Mouse (Mus musculus) heart, adult 2 months (tissue): Measurements from ENCODE around the gene Olfr25. TPM values are rescaled to one million over a fixed set of nuclear protein-coding genes. Genes with fewer than 3 reads are reported as not detected.

Source experiments
- DNase-seq, 2 experiments: peaks; one replicate each; pipeline ENCODE4 v3.0.0; 2021
- H3K27ac ChIP-seq: fragments of 200-600 bp; 2 replicates; pipeline ENCODE4 v1.8.1; 2022
- H3K27me3 ChIP-seq: fragments of 200-500 bp; 2 replicates; pipeline ENCODE4 v1.6.1; 2012; ENCODE audit warnings: mild to moderate bottlenecking, low read length, inconsistent platforms, mixed read lengths; ENCODE audit not compliant: control insufficient read depth, insufficient read depth
- H3K36me3 ChIP-seq: fragments of 200-500 bp; 2 replicates; pipeline ENCODE4 v1.6.1; 2012; ENCODE audit warnings: low read length, inconsistent platforms; ENCODE audit not compliant: control insufficient read depth, insufficient read depth
- H3K4me1 ChIP-seq: fragments of 200-500 bp; 2 replicates; pipeline ENCODE4 v1.6.1; 2011; ENCODE audit warnings: low read length; ENCODE audit not compliant: control insufficient read depth, insufficient read depth
- H3K4me3 ChIP-seq: fragments of 200-600 bp; 2 replicates; pipeline ENCODE4 v1.8.1; 2022
- H3K79me2 ChIP-seq: fragments of 200-500 bp; replicated peaks from 2 replicates; pipeline ENCODE4 v1.6.1; 2012; ENCODE audit warnings: mild to moderate bottlenecking, inconsistent platforms, low read length, moderate library complexity, mixed read lengths; ENCODE audit not compliant: control insufficient read depth, insufficient read depth
- H3K9ac ChIP-seq: fragments of 200-500 bp; 2 replicates; pipeline ENCODE4 v1.6.1; 2012; ENCODE audit warnings: low read depth, mild to moderate bottlenecking, control low read depth, inconsistent platforms, low read length, mixed read lengths
- CTCF ChIP-seq: fragments of 200-600 bp; IDR thresholded peaks from 2 replicates; pipeline ENCODE4 v1.8.1; 2022; ENCODE audit warnings: antibody characterized with exemption, mild to moderate bottlenecking, moderate library complexity
- EP300 ChIP-seq: fragments of 200-500 bp; IDR thresholded peaks from 2 replicates; pipeline ENCODE4 v1.6.1; 2011; ENCODE audit warnings: low read depth, low read length, control low read depth; ENCODE audit not compliant: insufficient read depth
- POLR2A ChIP-seq: fragments of 200-500 bp; IDR thresholded peaks from 2 replicates; pipeline ENCODE4 v1.6.1; 2011; ENCODE audit warnings: mild to moderate bottlenecking, low read depth, low read length, control low read depth; ENCODE audit not compliant: insufficient read depth
- WGBS: fragments of 180-500 bp; shearing (Covaris S2); methylation state at CpG from one replicate; pipeline ENCODE4 v1.1.7; 2018; 5-methylcytosine and 5-hydroxymethylcytosine counted together
- intact Hi-C: fragments of 180-260 bp; cut with DNase I; formaldehyde crosslinking; loops from one replicate; pipeline ENCODE4 v1.15.1; 2025
- long read RNA-seq: library from polyadenylated mRNA; stranded (forward); transcript quantifications from one replicate; pipeline ENCODE4 v2.0.0, GENCODE M21; 2021
- polyA plus RNA-seq: library from polyadenylated mRNA; depleted of rRNA; stranded (reverse); fragments of >200 nt; gene quantifications from 2 replicates; pipeline ENCODE4 v1.2.3, GENCODE M21; 2012; rRNA removed
- total RNA-seq, 2 experiments: library from RNA; stranded (reverse); gene quantifications; 2 replicates each; pipeline ENCODE4 v1.2.3; 2021

Olfr25 gene
- not detected for total RNA-seq
- not detected in 2 replicates for polyA plus RNA-seq
- long read RNA-seq: 0 reads

DNA sequence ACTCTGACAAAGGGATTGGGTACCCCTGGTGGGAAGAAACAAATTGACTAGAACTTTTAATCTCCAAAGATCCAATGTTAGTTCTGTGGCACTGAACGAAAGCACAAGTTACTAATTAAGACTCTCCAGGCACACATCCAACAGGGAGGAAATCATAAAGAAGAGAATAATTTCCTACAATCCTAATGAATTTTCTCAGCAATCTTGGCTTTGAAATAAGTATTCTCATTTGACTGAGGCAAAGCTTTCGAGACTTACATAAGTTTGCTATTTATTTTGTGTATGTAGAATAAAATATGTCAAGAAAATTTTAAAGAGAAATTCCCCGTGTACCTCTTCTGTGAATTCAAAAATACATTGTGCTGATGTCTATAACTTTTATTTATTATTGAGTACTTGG is at the start of gene Olfr25:
Gene Olfr25, plus strand, starts transcription at position 301 of the 400 bp plus-strand sequence.
- WGBS: 57% methylated on average over 3 of the region's 3 CpGs
- TF ChIP-seq POLR2A (no peak), EP300 (no peak), CTCF (no peak)
- no peaks in the 10 kb centered on the region for H3K27me3 ChIP-seq
- H3K27ac ChIP-seq: no peak within 1 kb of the TSS
- no peaks in the 10 kb centered on the region for H3K36me3 ChIP-seq
- intact Hi-C loops: no loop called here
- H3K4me3 ChIP-seq: no peak within 1 kb of the TSS
- no peak for DNase-seq
- no peaks in the 10 kb centered on the region for H3K79me2 ChIP-seq
- H3K4me1 ChIP-seq: no peaks in the 10 kb centered on the region
- H3K9ac ChIP-seq: no peak within 1 kb of the TSS

DNA sequence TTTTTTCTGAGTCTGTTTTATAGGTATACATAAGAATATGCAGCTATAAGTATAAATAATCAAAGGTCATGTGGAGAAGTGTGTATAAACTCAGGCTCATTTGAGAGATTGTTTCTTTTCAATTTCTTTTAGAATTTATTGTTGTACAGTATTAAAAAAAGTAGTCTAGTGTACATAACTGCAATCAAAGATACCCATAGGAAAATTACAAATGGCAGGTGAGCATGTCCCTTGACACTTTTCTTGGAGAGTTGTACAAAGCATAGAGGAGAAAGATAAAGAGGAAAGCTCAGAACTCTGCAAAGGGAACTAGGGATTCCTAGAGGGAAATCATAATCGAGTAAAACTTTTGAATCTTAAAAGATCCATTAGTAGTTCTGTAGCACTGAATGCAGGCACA is 38.1 kb upstream of the Olfr25 start, which contains the start of gene Olfr896-ps1:
Gene Olfr896-ps1, plus strand, starts transcription at position 301 of the 400 bp plus-strand sequence.
- H3K27me3 ChIP-seq: no peaks in the 10 kb centered on the region
- no peak for TF ChIP-seq EP300
- no peaks in the 10 kb centered on the region for H3K4me1 ChIP-seq
- no peak within 1 kb of the TSS for H3K4me3 ChIP-seq
- no peak for DNase-seq
- no peaks in the 10 kb centered on the region for H3K36me3 ChIP-seq
- intact Hi-C loops: no loop called here
- H3K79me2 ChIP-seq: no peaks in the 10 kb centered on the region
- H3K27ac ChIP-seq: no peak within 1 kb of the TSS
- no peak within 1 kb of the TSS for H3K9ac ChIP-seq
- 68% methylated on average over 1 of the region's 1 CpGs for WGBS

DNA sequence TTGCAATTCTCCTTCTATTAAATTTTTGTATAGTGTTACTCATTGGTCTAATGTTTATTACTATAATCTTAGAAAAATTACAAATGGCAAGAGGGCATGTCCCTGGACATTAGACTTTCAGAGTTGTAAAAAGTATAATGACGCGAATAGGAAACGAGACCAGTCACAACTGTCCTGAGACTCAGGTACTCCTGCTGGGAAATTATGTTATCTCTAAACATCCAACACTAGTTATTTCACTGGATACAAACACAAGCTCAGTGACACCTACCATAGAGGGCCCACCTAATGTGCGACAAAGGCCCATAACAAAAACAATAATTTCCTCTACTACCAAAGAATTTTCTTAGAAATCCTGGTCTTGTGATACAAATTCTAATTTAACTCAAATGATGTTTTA is 19.3 kb downstream of the Olfr25 start, which contains the start of gene Olfr898:
Gene Olfr898, plus strand, starts transcription at position 301 of the 400 bp plus-strand sequence.
- H3K4me1 ChIP-seq: no peaks in the 10 kb centered on the region
- DNase-seq: no peak
- no peaks in the 10 kb centered on the region for H3K36me3 ChIP-seq
- no peak within 1 kb of the TSS for H3K4me3 ChIP-seq
- H3K27ac ChIP-seq: no peak within 1 kb of the TSS
- intact Hi-C loops: no loop called here
- no peak within 1 kb of the TSS for H3K9ac ChIP-seq
- H3K27me3 ChIP-seq: no peaks in the 10 kb centered on the region
- 90% methylated on average over 4 of the region's 4 CpGs for WGBS
- no peaks in the 10 kb centered on the region for H3K79me2 ChIP-seq
- no peak for TF ChIP-seq POLR2A
- no peak for TF ChIP-seq CTCF
- TF ChIP-seq EP300: no peak

DNA sequence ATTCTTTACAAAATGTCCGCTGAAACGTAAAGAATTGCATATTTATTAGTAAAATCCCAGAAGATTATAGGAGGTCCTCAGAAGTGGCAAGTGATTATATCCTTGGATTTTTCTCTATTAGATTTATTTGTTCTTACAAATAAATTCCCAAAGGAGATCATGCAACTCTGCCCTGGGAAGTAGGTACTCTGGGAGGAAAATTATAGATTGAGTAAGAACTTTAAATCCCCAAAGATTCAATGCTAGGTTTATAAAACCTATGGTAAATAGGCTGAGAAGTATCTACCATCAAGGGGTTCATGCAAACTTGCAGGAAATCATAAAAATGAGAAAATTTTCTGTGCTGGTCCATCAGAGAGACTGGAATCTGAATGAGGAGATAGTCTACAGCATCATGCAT is 37.7 kb downstream of the Olfr25 start, which contains the start of gene Olfr250:
Gene Olfr250, plus strand, starts transcription at position 301 of the 400 bp plus-strand sequence.
- no peaks in the 10 kb centered on the region for H3K27me3 ChIP-seq
- H3K79me2 ChIP-seq: no peaks in the 10 kb centered on the region
- no peaks in the 10 kb centered on the region for H3K4me1 ChIP-seq
- 82% methylated on average over 2 of the region's 2 CpGs for WGBS
- H3K36me3 ChIP-seq: no peaks in the 10 kb centered on the region
- no peak within 1 kb of the TSS for H3K4me3 ChIP-seq
- H3K9ac ChIP-seq: no peak within 1 kb of the TSS
- no peak within 1 kb of the TSS for H3K27ac ChIP-seq
- no peak for DNase-seq
- TF ChIP-seq POLR2A: no peak
- no peak for TF ChIP-seq CTCF
- TF ChIP-seq EP300: no peak
- intact Hi-C loops: no loop called here

DNA sequence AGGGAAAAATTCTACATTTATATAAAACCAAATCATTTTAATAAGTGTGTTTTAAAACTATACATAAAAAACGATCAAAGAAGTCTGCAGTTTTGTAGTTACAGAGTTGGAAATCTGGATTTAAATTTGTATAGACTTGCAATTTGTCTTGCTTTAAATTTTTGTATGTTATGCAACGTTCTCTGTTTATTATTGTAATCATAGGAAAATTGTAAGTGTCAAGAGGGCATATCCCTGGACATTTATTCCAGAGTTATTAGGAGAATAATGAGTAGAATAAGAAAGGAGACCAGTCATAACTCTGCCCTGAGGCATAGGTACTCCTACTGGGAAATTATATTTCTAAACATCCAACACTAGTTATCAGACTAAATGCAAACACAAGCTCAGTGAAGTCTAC is 47.9 kb downstream of the Olfr25 start, which contains the start of gene Olfr251:
Gene Olfr251, plus strand, starts transcription at position 301 of the 400 bp plus-strand sequence.
- Histone ChIP-seq H3K4me3 (no peak within 1 kb of the TSS), H3K27ac (no peak within 1 kb of the TSS), H3K27me3 (no peaks in the 10 kb centered on the region), H3K9ac (no peak within 1 kb of the TSS), H3K4me1 (no peaks in the 10 kb centered on the region), H3K36me3 (no peaks in the 10 kb centered on the region), H3K79me2 (no peaks in the 10 kb centered on the region)
- TF ChIP-seq POLR2A (no peak), CTCF (no peak), EP300 (no peak)
- intact Hi-C loops: no loop called here
- 41% methylated on average over 2 of the region's 2 CpGs for WGBS
- no peak for DNase-seq

Other genes starting within 250 kb of the Olfr25 start
- gene Olfr887, start 245.0 kb upstream of the Olfr25 start, total RNA-seq: not detected
- gene Olfr887, start 245.0 kb upstream of the Olfr25 start, polyA plus RNA-seq: not detected in 2 replicates
- gene Olfr888, start 220.9 kb upstream of the Olfr25 start, total RNA-seq: not detected
- gene Olfr888, start 220.9 kb upstream of the Olfr25 start, polyA plus RNA-seq: not detected in 2 replicates
- not detected for gene Olfr889, start 213.9 kb upstream of the Olfr25 start, total RNA-seq
- not detected in 2 replicates for gene Olfr889, start 213.9 kb upstream of the Olfr25 start, polyA plus RNA-seq
- not detected for gene Olfr890, start 186.5 kb upstream of the Olfr25 start, total RNA-seq
- gene Olfr890, start 186.5 kb upstream of the Olfr25 start, polyA plus RNA-seq: not detected in 2 replicates
- not detected for gene Olfr891, start 148.2 kb upstream of the Olfr25 start, total RNA-seq
- not detected in 2 replicates for gene Olfr891, start 148.2 kb upstream of the Olfr25 start, polyA plus RNA-seq
- gene Olfr893, start 120.7 kb upstream of the Olfr25 start, total RNA-seq: not detected
- not detected in 2 replicates for gene Olfr893, start 120.7 kb upstream of the Olfr25 start, polyA plus RNA-seq
- not detected for gene Olfr894, start 111.0 kb upstream of the Olfr25 start, total RNA-seq
- not detected in 2 replicates for gene Olfr894, start 111.0 kb upstream of the Olfr25 start, polyA plus RNA-seq
- gene Olfr143, start 76.3 kb upstream of the Olfr25 start, total RNA-seq: not detected
- not detected in 2 replicates for gene Olfr143, start 76.3 kb upstream of the Olfr25 start, polyA plus RNA-seq
- gene Olfr895, start 61.2 kb upstream of the Olfr25 start, total RNA-seq: not detected
- not detected in 2 replicates for gene Olfr895, start 61.2 kb upstream of the Olfr25 start, polyA plus RNA-seq
- gene Olfr896-ps1, start 38.0 kb upstream of the Olfr25 start, total RNA-seq: not detected
- not detected in 2 replicates for gene Olfr896-ps1, start 38.0 kb upstream of the Olfr25 start, polyA plus RNA-seq
- gene Olfr898, start 19.4 kb downstream of the Olfr25 start, total RNA-seq: not detected
- not detected in 2 replicates for gene Olfr898, start 19.4 kb downstream of the Olfr25 start, polyA plus RNA-seq
- not detected for gene Olfr250, start 37.8 kb downstream of the Olfr25 start, total RNA-seq
- not detected in 2 replicates for gene Olfr250, start 37.8 kb downstream of the Olfr25 start, polyA plus RNA-seq
- gene Olfr251, start 48.0 kb downstream of the Olfr25 start, total RNA-seq: not detected
- gene Olfr251, start 48.0 kb downstream of the Olfr25 start, polyA plus RNA-seq: not detected in 2 replicates
- gene Olfr147, start 72.6 kb downstream of the Olfr25 start, total RNA-seq: not detected
- gene Olfr147, start 72.6 kb downstream of the Olfr25 start, polyA plus RNA-seq: not detected in 2 replicates
- gene Olfr901, start 100.4 kb downstream of the Olfr25 start, total RNA-seq: not detected
- gene Olfr901, start 100.4 kb downstream of the Olfr25 start, polyA plus RNA-seq: not detected in 2 replicates
- not detected for gene Olfr902, start 118.6 kb downstream of the Olfr25 start, total RNA-seq
- gene Olfr902, start 118.6 kb downstream of the Olfr25 start, polyA plus RNA-seq: not detected in 2 replicates
- gene Olfr904, start 134.1 kb downstream of the Olfr25 start, total RNA-seq: not detected
- gene Olfr904, start 134.1 kb downstream of the Olfr25 start, polyA plus RNA-seq: not detected in 2 replicates
- not detected for gene Olfr905, start 142.0 kb downstream of the Olfr25 start, total RNA-seq
- gene Olfr905, start 142.0 kb downstream of the Olfr25 start, polyA plus RNA-seq: not detected in 2 replicates
- gene Olfr906, start 158.0 kb downstream of the Olfr25 start, total RNA-seq: not detected
- gene Olfr906, start 158.0 kb downstream of the Olfr25 start, polyA plus RNA-seq: not detected in 2 replicates
- gene Olfr907, start 166.7 kb downstream of the Olfr25 start, total RNA-seq: not detected
- gene Olfr907, start 166.7 kb downstream of the Olfr25 start, polyA plus RNA-seq: not detected in 2 replicates
- not detected for gene Olfr911-ps1, start 192.5 kb downstream of the Olfr25 start, total RNA-seq
- gene Olfr911-ps1, start 192.5 kb downstream of the Olfr25 start, polyA plus RNA-seq: not detected in 2 replicates
- not detected for gene Olfr910, start 208.8 kb downstream of the Olfr25 start, total RNA-seq
- gene Olfr910, start 208.8 kb downstream of the Olfr25 start, polyA plus RNA-seq: not detected in 2 replicates